Mouse (Mus musculus): ENCODE measurements around the gene Fgfr2.

DNA sequence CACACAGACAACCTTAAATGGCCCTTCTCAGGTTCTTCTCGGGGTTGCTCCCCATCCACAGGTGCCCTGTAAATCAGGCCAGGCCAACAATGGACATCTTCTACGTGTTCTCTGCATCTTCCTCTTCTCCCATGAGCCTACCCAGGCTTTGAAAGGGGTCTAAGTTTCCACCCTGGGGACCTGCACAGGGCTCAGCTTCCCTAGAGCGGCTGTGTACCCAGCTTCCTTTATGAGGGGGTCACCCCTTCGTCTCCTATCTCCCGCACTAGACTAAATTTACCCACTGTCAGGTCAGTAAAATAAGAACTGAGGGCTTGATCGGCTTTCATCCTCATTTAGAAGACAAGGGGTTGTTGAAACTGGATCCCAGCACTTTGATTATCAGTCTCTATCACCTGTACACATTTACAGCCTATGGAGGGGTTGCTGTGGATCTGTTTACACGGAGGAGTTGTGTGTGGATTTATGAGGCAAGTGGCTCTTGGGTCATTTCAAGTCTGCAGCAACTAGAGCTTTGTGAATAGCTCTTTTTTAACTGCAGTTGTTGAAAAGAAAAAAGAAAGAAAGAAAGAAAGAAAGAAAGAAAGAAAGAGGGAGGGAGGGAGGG, 2969.7 kb downstream of the Fgfr2 start:
- no peak for TF ChIP-seq CTCF (IDR thresholded peaks at IDR 0.05)
- TF ChIP-seq EP300 (IDR thresholded peaks at IDR 0.05), result no peak
